Mouse (Mus musculus): ENCODE results near the gene Oip5.
A peak's percentile ranks its signal among the peaks of the same experiment; 100 is the strongest.

Oip5 gene

GRCm38 (mm10) chr2:119584282-119584681 lies 34.0 kb downstream of the Oip5 start:
- DNase-seq = no peak

GRCm38 (mm10) chr2:119583439-119583838 lies 34.8 kb downstream of the Oip5 start:
- no peak for DNase-seq

- DNase-seq = no peak
Observed at GRCm38 (mm10) chr2:119581571-119581970, 36.7 kb downstream of the Oip5 start.

- DNase-seq = no peak
Observed at GRCm38 (mm10) chr2:119572471-119572870, 45.8 kb downstream of the Oip5 start.

GRCm38 (mm10) chr2:119566182-119566855 lies 52.0 kb downstream of the Oip5 start:
- DNase-seq = peak; percentile 49 to 60

GRCm38 (mm10) chr2:119565284-119565683 lies 53.0 kb downstream of the Oip5 start:
- no peak for DNase-seq

- no peak for DNase-seq
Observed at GRCm38 (mm10) chr2:119561794-119562193, 56.5 kb downstream of the Oip5 start.
